Mouse (Mus musculus): ENCODE measurements around the gene Ift122. TPM values are rescaled to one million over a fixed set of nuclear protein-coding genes. Genes with fewer than 3 reads are reported as not detected.

The Ift122 gene
- polyA plus RNA-seq, 1 experiment, result 4.6 TPM

GRCm38 (mm10) chr6:115931639-115932038 is 78.4 kb downstream of the Ift122 start, which contains the start of gene Rho:
TSS of gene Rho (plus strand) at chr6:115931748.
- no peaks in the 10 kb centered on the region for H3K27me3 ChIP-seq (ENCODE audit: control insufficient read depth, insufficient read depth, low read length)
- no peak within 1 kb of the TSS for H3K27ac ChIP-seq (ENCODE audit: insufficient read depth, low read length)
- H3K4me1 ChIP-seq (ENCODE audit: control insufficient read depth, insufficient read depth, insufficient read length), result no peaks in the 10 kb centered on the region
- no peaks in the 10 kb centered on the region for H3K36me3 ChIP-seq (ENCODE audit: control insufficient read depth, insufficient read depth, low read length)
- no peak for TF ChIP-seq POLR2A (IDR thresholded peaks at IDR 0.05; ENCODE audit: low read depth, low read length)
- TF ChIP-seq CTCF (IDR thresholded peaks at IDR 0.05; ENCODE audit: extremely low read depth, insufficient read depth, insufficient read length, insufficient replicate concordance), result no peak
- H3K4me3 ChIP-seq (ENCODE audit: extremely low read depth, insufficient read depth, insufficient read length), result no peak within 1 kb of the TSS
- 92% methylated on average over 14 of the region's 14 CpGs for WGBS
- DNase-seq (ENCODE audit: low read depth in 1 of 2, low spot score in 2 of 2), result no peak

- H3K4me1 ChIP-seq (ENCODE audit: control insufficient read depth, insufficient read depth, insufficient read length), result no peaks in the 10 kb centered on the region
- no peaks in the 10 kb centered on the region for H3K27me3 ChIP-seq (ENCODE audit: control insufficient read depth, insufficient read depth, low read length)
- 89% methylated on average over 3 of the region's 3 CpGs for WGBS
- no peak for DNase-seq (ENCODE audit: low read depth in 1 of 2, low spot score in 2 of 2)
- H3K27ac ChIP-seq (ENCODE audit: insufficient read depth, low read length), result no peak overlapping the region
- no peak overlapping the region for H3K4me3 ChIP-seq (ENCODE audit: extremely low read depth, insufficient read depth, insufficient read length)
- H3K36me3 ChIP-seq (ENCODE audit: control insufficient read depth, insufficient read depth, low read length), result no peaks in the 10 kb centered on the region
- TF ChIP-seq POLR2A (IDR thresholded peaks at IDR 0.05; ENCODE audit: low read depth, low read length), result no peak
- no peak for TF ChIP-seq CTCF (IDR thresholded peaks at IDR 0.05; ENCODE audit: extremely low read depth, insufficient read depth, insufficient read length, insufficient replicate concordance)
Measured at GRCm38 (mm10) chr6:115932391-115932790, 79.1 kb downstream of the Ift122 start.

- 83% methylated on average over 8 of the region's 8 CpGs for WGBS
- Histone ChIP-seq H3K36me3 (ENCODE audit: control insufficient read depth, insufficient read depth, low read length) (no peaks in the 10 kb centered on the region), H3K27ac (ENCODE audit: insufficient read depth, low read length) (no peak overlapping the region), H3K4me3 (ENCODE audit: extremely low read depth, insufficient read depth, insufficient read length) (no peak overlapping the region), H3K27me3 (ENCODE audit: control insufficient read depth, insufficient read depth, low read length) (no peaks in the 10 kb centered on the region), H3K4me1 (ENCODE audit: control insufficient read depth, insufficient read depth, insufficient read length) (no peaks in the 10 kb centered on the region)
- no peak for TF ChIP-seq CTCF (IDR thresholded peaks at IDR 0.05; ENCODE audit: extremely low read depth, insufficient read depth, insufficient read length, insufficient replicate concordance)
- no peak for DNase-seq (ENCODE audit: low read depth in 1 of 2, low spot score in 2 of 2)
Measured at GRCm38 (mm10) chr6:115935544-115935943, 82.3 kb downstream of the Ift122 start.

- no peaks in the 10 kb centered on the region for H3K36me3 ChIP-seq (ENCODE audit: control insufficient read depth, insufficient read depth, low read length)
- no peak overlapping the region for H3K27ac ChIP-seq (ENCODE audit: insufficient read depth, low read length)
- TF ChIP-seq CTCF (IDR thresholded peaks at IDR 0.05; ENCODE audit: extremely low read depth, insufficient read depth, insufficient read length, insufficient replicate concordance), result no peak
- no peak for TF ChIP-seq POLR2A (IDR thresholded peaks at IDR 0.05; ENCODE audit: low read depth, low read length)
- 92% methylated on average over 2 of the region's 2 CpGs for WGBS
- H3K27me3 ChIP-seq (ENCODE audit: control insufficient read depth, insufficient read depth, low read length), result no peaks in the 10 kb centered on the region
- DNase-seq (ENCODE audit: low read depth in 1 of 2, low spot score in 2 of 2), result no peak
- no peak overlapping the region for H3K4me3 ChIP-seq (ENCODE audit: extremely low read depth, insufficient read depth, insufficient read length)
- H3K4me1 ChIP-seq (ENCODE audit: control insufficient read depth, insufficient read depth, insufficient read length), result peaks cover 3% of the 10 kb centered on the region; the same call in 1 of the 2 replicates
Measured at GRCm38 (mm10) chr6:115938011-115938410, 84.7 kb downstream of the Ift122 start.

- Histone ChIP-seq H3K4me1 (ENCODE audit: control insufficient read depth, insufficient read depth, insufficient read length) (peaks cover 3% of the 10 kb centered on the region; the same call in 1 of the 2 replicates), H3K27ac (ENCODE audit: insufficient read depth, low read length) (no peak overlapping the region), H3K36me3 (ENCODE audit: control insufficient read depth, insufficient read depth, low read length) (no peaks in the 10 kb centered on the region), H3K4me3 (ENCODE audit: extremely low read depth, insufficient read depth, insufficient read length) (no peak overlapping the region), H3K27me3 (ENCODE audit: control insufficient read depth, insufficient read depth, low read length) (no peaks in the 10 kb centered on the region)
- TF ChIP-seq CTCF (IDR thresholded peaks at IDR 0.05; ENCODE audit: extremely low read depth, insufficient read depth, insufficient read length, insufficient replicate concordance) (no peak), POLR2A (IDR thresholded peaks at IDR 0.05; ENCODE audit: low read depth, low read length) (no peak)
- no peak for DNase-seq (ENCODE audit: low read depth in 1 of 2, low spot score in 2 of 2)
- WGBS, result 93% methylated on average over 1 of the region's 1 CpGs
Measured at GRCm38 (mm10) chr6:115938798-115939197, 85.5 kb downstream of the Ift122 start.

- TF ChIP-seq POLR2A (IDR thresholded peaks at IDR 0.05; ENCODE audit: low read depth, low read length) (no peak), CTCF (IDR thresholded peaks at IDR 0.05; ENCODE audit: extremely low read depth, insufficient read depth, insufficient read length, insufficient replicate concordance) (no peak)
- Histone ChIP-seq H3K4me1 (ENCODE audit: control insufficient read depth, insufficient read depth, insufficient read length) (peaks cover 3% of the 10 kb centered on the region; the same call in 1 of the 2 replicates), H3K4me3 (ENCODE audit: extremely low read depth, insufficient read depth, insufficient read length) (no peak overlapping the region), H3K27me3 (ENCODE audit: control insufficient read depth, insufficient read depth, low read length) (no peaks in the 10 kb centered on the region), H3K36me3 (ENCODE audit: control insufficient read depth, insufficient read depth, low read length) (no peaks in the 10 kb centered on the region), H3K27ac (ENCODE audit: insufficient read depth, low read length) (no peak overlapping the region)
- no peak for DNase-seq (ENCODE audit: low read depth in 1 of 2, low spot score in 2 of 2)
- WGBS, result 88% methylated on average over 1 of the region's 1 CpGs
Measured at GRCm38 (mm10) chr6:115940603-115941002, 87.3 kb downstream of the Ift122 start.

- DNase-seq (ENCODE audit: low read depth in 1 of 2, low spot score in 2 of 2), result no peak
- H3K27me3 ChIP-seq (ENCODE audit: control insufficient read depth, insufficient read depth, low read length), result no peaks in the 10 kb centered on the region
- 21% methylated on average over 7 of the region's 12 CpGs for WGBS
- TF ChIP-seq CTCF (IDR thresholded peaks at IDR 0.05; ENCODE audit: extremely low read depth, insufficient read depth, insufficient read length, insufficient replicate concordance) (no peak), POLR2A (IDR thresholded peaks at IDR 0.05; ENCODE audit: low read depth, low read length) (no peak)
- no peaks in the 10 kb centered on the region for H3K36me3 ChIP-seq (ENCODE audit: control insufficient read depth, insufficient read depth, low read length)
- no peak overlapping the region for H3K4me3 ChIP-seq (ENCODE audit: extremely low read depth, insufficient read depth, insufficient read length)
- H3K4me1 ChIP-seq (ENCODE audit: control insufficient read depth, insufficient read depth, insufficient read length), result peaks cover 5% of the 10 kb centered on the region; the same call in 1 of the 2 replicates
- no peak overlapping the region for H3K27ac ChIP-seq (ENCODE audit: insufficient read depth, low read length)
Measured at GRCm38 (mm10) chr6:115941128-115941527, 87.9 kb downstream of the Ift122 start.
